Mouse (Mus musculus) neutrophil, adult 5-6 weeks (primary cell): ENCODE results near the gene Olfr458. TPM values are rescaled to one million over a fixed set of nuclear protein-coding genes. Genes with fewer than 3 reads are reported as not detected.

Experiments
- total RNA-seq: library from RNA; stranded (forward); fragments of 200-1000 nt; gene quantifications from 2 replicates; pipeline ENCODE4 v1.2.3, GENCODE M21; 2017

Olfr458 gene
- total RNA-seq, 1 experiment from 2014 or later, result 0.58 TPM

Other genes with a start within 250 kb of the Olfr458 start
- gene Tas2r144, start 249.9 kb downstream of the Olfr458 start, total RNA-seq, result not detected in 2 replicates
- 3.9 and 4.2 TPM in 2 replicates for gene Gstk1, start 219.3 kb downstream of the Olfr458 start, total RNA-seq
- gene Tmem139, start 203.2 kb downstream of the Olfr458 start, total RNA-seq, result not detected in 2 replicates
- 69.6 and 74.8 TPM in 2 replicates for gene Casp2, start 200.2 kb downstream of the Olfr458 start, total RNA-seq
- 0.81 and 1.1 TPM in 2 replicates for gene Clcn1, start 178.5 kb downstream of the Olfr458 start, total RNA-seq
- 0.12 TPM in 1 of 2 replicates, not detected in the other for gene Fam131b, start 140.6 kb downstream of the Olfr458 start, total RNA-seq
- 327 and 356 TPM in 2 replicates for gene Zyx, start 115.6 kb downstream of the Olfr458 start, total RNA-seq
- 1.2 and 2.5 TPM in 2 replicates for gene Epha1, start 91.9 kb downstream of the Olfr458 start, total RNA-seq
- 7.2 and 12.5 TPM in 2 replicates for gene Tas2r143, start 65.0 kb downstream of the Olfr458 start, total RNA-seq
- 7.4 and 12.2 TPM in 2 replicates for gene Tas2r135, start 59.8 kb downstream of the Olfr458 start, total RNA-seq
- gene Tas2r126, start 30.7 kb downstream of the Olfr458 start, total RNA-seq, result 2.2 and 2.3 TPM in 2 replicates
- gene Olfr457, start 11.1 kb upstream of the Olfr458 start, total RNA-seq, result 0.23 and 0.37 TPM in 2 replicates
- not detected in 2 replicates for gene Olfr456, start 22.0 kb upstream of the Olfr458 start, total RNA-seq
- gene Olfr455, start 82.4 kb upstream of the Olfr458 start, total RNA-seq, result not detected in 2 replicates
- gene Tcaf3, start 132.5 kb upstream of the Olfr458 start, total RNA-seq, result not detected in 2 replicates
- gene Tcaf2, start 180.1 kb upstream of the Olfr458 start, total RNA-seq, result not detected in 2 replicates
- 0.70 TPM in 1 of 2 replicates, not detected in the other for gene Tcaf1, start 244.9 kb upstream of the Olfr458 start, total RNA-seq